Mouse (Mus musculus) neural tube, embryonic 12.5 days (tissue): ENCODE measurements around the gene Dram2. TPM values are rescaled to one million over a fixed set of nuclear protein-coding genes. Genes with fewer than 3 reads are reported as not detected.
"Not testable (repeated sequence)": the region's sequence is repeated elsewhere in the genome, so short reads cannot be mapped to it uniquely, and the experiment has no call there.

ENCODE experiments used
- ATAC-seq: fragments of 200-750 bp; cut with Nextera tagmentation; 2 replicates; pipeline ENCODE4 v1.8.0; 2017; ENCODE audit warnings: low read depth, mild to moderate bottlenecking, moderate TSS enrichment, moderate library complexity; ENCODE audit not compliant: low FRiP score
- H3K27ac ChIP-seq: fragments of 300-500 bp; sonication (generic); 2 replicates; pipeline ENCODE4 v1.5.1; 2016
- H3K27me3 ChIP-seq: fragments of 300-500 bp; sonication (generic); replicated peaks from 2 replicates; pipeline ENCODE4 v1.6.1; 2016; ENCODE audit warnings: mild to moderate bottlenecking
- H3K36me3 ChIP-seq: fragments of 300-500 bp; sonication (generic); 2 replicates; pipeline ENCODE4 v1.6.1; 2016; ENCODE audit warnings: mild to moderate bottlenecking
- H3K4me1 ChIP-seq: fragments of 300-500 bp; sonication (generic); 2 replicates; pipeline ENCODE4 v1.6.1; 2016
- H3K4me2 ChIP-seq: fragments of 300-500 bp; sonication (generic); replicated peaks from 2 replicates; pipeline ENCODE4 v1.6.1; 2016; ENCODE audit warnings: mild to moderate bottlenecking
- H3K4me3 ChIP-seq: fragments of 300-500 bp; sonication (generic); 2 replicates; pipeline ENCODE4 v1.5.1; 2016
- H3K9ac ChIP-seq: fragments of 300-500 bp; sonication (generic); 2 replicates; pipeline ENCODE4 v1.6.1; 2016; ENCODE audit warnings: mild to moderate bottlenecking
- H3K9me3 ChIP-seq: fragments of 300-500 bp; sonication (generic); 2 replicates; pipeline ENCODE4 v1.6.1; 2016; ENCODE audit warnings: mild to moderate bottlenecking
- WGBS: fragments of 180-500 bp; shearing (Covaris S2); methylation state at CpG from one replicate; pipeline ENCODE4 v1.1.7; 2016; 5-methylcytosine and 5-hydroxymethylcytosine counted together
- polyA plus RNA-seq: library from polyadenylated mRNA; unstranded; fragments of >200 nt; fragmentation: Nextera tagmentation; extraction: Ambion mirVana; gene quantifications from 2 replicates; pipeline ENCODE4 v1.2.1, GENCODE M21; 2016

Dram2 gene
- polyA plus RNA-seq, 1 experiment from 2014 or later, result 58.9 TPM

DNA sequence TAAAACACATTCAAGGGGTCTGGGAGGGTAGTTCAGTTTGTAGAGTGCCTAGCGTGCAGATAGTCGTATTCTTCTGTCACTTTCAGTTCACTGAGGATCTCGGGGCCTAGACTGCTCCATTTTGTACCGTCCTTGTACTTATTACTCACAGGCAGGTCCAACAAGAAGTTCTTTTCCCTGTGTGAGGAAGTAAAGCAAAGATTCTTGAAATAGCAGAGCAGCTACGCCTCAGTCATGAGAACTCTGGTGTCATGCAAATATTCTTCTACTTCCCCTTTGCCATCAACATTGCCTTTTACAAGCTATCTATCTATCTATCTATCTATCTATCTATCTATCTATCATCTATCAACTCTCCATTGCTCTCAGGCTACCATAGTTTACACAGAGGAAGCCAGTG is 5.8 kb downstream of the Dram2 start:
- H3K36me3 ChIP-seq, result peaks cover 25% of the 10 kb centered on the region
- no peak overlapping the region for H3K4me2 ChIP-seq
- H3K4me3 ChIP-seq, result no peak overlapping the region
- H3K27ac ChIP-seq, result no peak overlapping the region
- no peaks in the 10 kb centered on the region for H3K9me3 ChIP-seq
- H3K27me3 ChIP-seq, result no peaks in the 10 kb centered on the region
- no peaks in the 10 kb centered on the region; the same call in 1 of the 2 replicates for H3K4me1 ChIP-seq
- WGBS, result 95% methylated on average over 5 of the region's 5 CpGs
- ATAC-seq, result no peak
- no peak overlapping the region for H3K9ac ChIP-seq

DNA sequence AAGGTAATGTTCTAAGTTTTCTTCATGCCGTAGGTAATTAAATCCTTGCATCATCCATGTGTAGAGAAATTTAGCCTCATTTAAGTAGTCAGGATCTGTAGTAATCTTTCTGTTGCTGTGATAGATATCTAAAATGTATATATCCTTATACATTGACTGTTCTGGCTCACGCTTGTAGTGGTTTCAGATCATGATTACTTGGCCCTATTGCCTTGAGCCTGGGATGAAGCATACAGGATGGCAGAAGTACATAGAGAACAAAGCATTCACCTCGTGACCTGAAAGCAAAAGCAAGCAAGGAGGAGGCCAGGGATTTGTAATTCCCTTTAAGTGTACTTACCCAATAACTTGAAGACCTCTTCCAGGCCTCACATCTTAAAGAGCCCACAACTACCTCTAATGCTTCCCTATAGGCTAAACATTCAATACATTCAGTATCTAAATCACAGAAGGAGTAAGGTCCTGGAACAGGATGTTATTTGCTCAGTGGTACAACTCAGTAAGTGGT is 8.2 kb downstream of the Dram2 start:
- Histone ChIP-seq H3K4me3 (no peak overlapping the region), H3K9ac (no peak overlapping the region), H3K4me1 (no peaks in the 10 kb centered on the region), H3K36me3 (peaks cover 27% of the 10 kb centered on the region), H3K27ac (no peak overlapping the region), H3K27me3 (no peaks in the 10 kb centered on the region), H3K9me3 (no peaks in the 10 kb centered on the region), H3K4me2 (no peak overlapping the region)
- WGBS, result 88% methylated on average over 3 of the region's 3 CpGs
- no peak for ATAC-seq

- peaks cover 26% of the 10 kb centered on the region for H3K36me3 ChIP-seq
- H3K4me2 ChIP-seq, result no peak overlapping the region
- no peak for ATAC-seq
- no peaks in the 10 kb centered on the region for H3K4me1 ChIP-seq
- H3K27ac ChIP-seq, result no peak overlapping the region
- H3K9ac ChIP-seq, result no peak overlapping the region
- H3K4me3 ChIP-seq, result no peak overlapping the region
- H3K9me3 ChIP-seq, result no peaks in the 10 kb centered on the region
- H3K27me3 ChIP-seq, result no peaks in the 10 kb centered on the region
These were observed 10.7 kb downstream of the Dram2 start for GRCm38 (mm10) chr3:106558271-106558670.

DNA sequence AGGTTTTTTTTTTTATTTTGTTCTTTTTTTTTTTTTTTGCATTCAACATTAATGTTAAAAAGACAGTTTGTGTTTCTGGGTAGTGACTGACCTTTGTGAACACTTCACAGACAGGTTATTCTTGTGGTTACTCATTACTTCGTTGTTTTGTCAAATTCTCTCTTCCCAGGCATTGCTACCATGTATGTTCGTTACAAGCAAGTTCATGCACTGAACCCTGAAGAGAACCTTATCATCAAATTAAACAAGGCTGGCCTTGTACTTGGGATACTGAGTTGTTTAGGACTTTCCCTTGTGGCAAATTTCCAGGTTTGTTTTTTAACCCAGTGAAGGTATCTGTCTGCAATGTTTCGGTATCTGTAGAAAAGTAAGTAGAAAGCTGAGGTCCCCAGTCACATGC is 18.3 kb downstream of the Dram2 start:
- H3K9ac ChIP-seq, result no peak overlapping the region
- no peaks in the 10 kb centered on the region for H3K9me3 ChIP-seq
- no peak overlapping the region for H3K27ac ChIP-seq
- no peak overlapping the region for H3K4me3 ChIP-seq
- no peaks in the 10 kb centered on the region for H3K4me1 ChIP-seq
- peaks cover 12% of the 10 kb centered on the region; the same call in 1 of the 2 replicates for H3K36me3 ChIP-seq
- H3K4me2 ChIP-seq, result no peak overlapping the region
- WGBS, result 91% methylated on average over 3 of the region's 3 CpGs
- ATAC-seq, result no peak
- no peaks in the 10 kb centered on the region for H3K27me3 ChIP-seq

DNA sequence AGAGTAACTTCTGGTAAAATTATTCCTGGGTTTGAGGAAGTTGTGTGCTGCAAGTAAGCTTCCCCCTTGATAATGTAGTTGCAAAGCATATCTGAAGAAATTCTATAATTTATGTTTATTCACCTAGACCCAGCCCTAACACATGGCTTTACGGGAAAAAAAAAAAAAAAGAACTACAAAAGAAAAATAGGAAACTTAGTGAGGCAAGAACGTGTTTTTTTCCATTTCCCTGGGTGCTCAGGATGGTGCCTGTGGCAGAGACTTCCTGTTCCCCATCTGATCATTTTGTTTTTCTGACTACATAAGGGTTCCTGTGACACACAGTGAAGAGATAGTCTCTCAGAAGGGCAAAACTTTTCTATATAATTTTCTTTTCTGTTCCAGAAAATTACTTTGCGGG is 25.6 kb downstream of the Dram2 start:
- no peaks in the 10 kb centered on the region for H3K9me3 ChIP-seq
- H3K4me3 ChIP-seq, result no peak overlapping the region
- no peak for ATAC-seq
- 90% methylated on average over 3 of the region's 3 CpGs for WGBS
- H3K4me2 ChIP-seq, result no peak overlapping the region
- H3K4me1 ChIP-seq, result no peaks in the 10 kb centered on the region
- H3K9ac ChIP-seq, result no peak overlapping the region
- H3K27ac ChIP-seq, result no peak overlapping the region
- no peaks in the 10 kb centered on the region for H3K27me3 ChIP-seq
- H3K36me3 ChIP-seq, result peaks cover 8% of the 10 kb centered on the region; the same call in 1 of the 2 replicates

- no peak overlapping the region for H3K9ac ChIP-seq
- H3K4me3 ChIP-seq, result no peak overlapping the region
- no peak overlapping the region for H3K27ac ChIP-seq
- ATAC-seq, result no peak
- no peak overlapping the region for H3K4me2 ChIP-seq
- no peaks in the 10 kb centered on the region for H3K9me3 ChIP-seq
- H3K4me1 ChIP-seq, result no peaks in the 10 kb centered on the region
- 95% methylated on average over 2 of the region's 2 CpGs for WGBS
- no peaks in the 10 kb centered on the region for H3K27me3 ChIP-seq
- H3K36me3 ChIP-seq, result no peaks in the 10 kb centered on the region
These were observed 31.7 kb downstream of the Dram2 start for GRCm38 (mm10) chr3:106579296-106579695.

DNA sequence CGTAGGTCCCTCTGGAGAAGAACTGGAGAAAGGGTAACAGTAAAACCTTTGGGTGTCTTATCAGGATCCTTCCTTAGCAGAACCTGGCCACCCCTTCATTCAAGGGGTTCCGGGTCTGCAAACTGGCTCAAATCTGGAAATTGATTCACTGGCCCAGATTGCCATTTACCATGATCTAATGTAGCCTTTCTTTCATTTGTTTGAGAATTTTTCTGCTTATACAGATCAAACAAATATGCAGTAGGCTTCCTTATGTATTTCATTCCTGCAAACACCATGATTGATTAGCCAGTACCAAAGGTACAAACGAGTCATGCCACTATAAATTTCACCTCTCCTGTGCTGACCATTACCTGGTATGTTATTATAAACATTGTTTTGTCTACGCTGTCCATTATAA is 46.0 kb downstream of the Dram2 start:
- not testable (repeated sequence) for H3K36me3 ChIP-seq, H3K9ac ChIP-seq, H3K9me3 ChIP-seq, H3K4me3 ChIP-seq, H3K4me2 ChIP-seq, ATAC-seq, H3K4me1 ChIP-seq, H3K27me3 ChIP-seq, H3K27ac ChIP-seq
- WGBS, result 86% methylated on average over 4 of the region's 4 CpGs

DNA sequence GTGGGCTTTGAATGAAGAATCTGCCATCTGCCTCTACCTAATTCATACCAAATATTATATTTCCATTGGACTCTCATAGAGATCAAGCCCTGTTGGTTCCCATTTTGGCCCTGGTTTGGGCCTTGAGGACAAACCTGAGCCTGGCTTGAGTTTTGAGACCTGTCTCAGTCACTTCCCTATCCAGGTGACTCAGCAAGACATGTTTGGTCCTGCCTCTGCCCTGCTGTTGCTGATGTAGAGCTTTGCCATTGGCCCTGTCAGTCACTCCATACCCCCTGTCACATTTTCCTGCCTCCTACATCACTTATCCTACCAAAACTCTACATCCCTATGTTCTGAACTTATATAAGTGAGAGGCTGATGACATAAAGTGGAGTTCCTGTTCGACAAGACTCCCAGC is 70.5 kb downstream of the Dram2 start:
- no peak for ATAC-seq

More for the DNA sequence above, 70.5 kb downstream of the Dram2 start:
- 0 out of 2 replicates have a peak, but pooled peaks cover 5% of the 10 kb centered on the region for H3K9me3 ChIP-seq
- no peak overlapping the region for H3K4me3 ChIP-seq
- H3K9ac ChIP-seq, result no peak overlapping the region
- no peaks in the 10 kb centered on the region for H3K36me3 ChIP-seq
- 84% methylated on average over 1 of the region's 1 CpGs for WGBS
- no peaks in the 10 kb centered on the region for H3K27me3 ChIP-seq
- no peaks in the 10 kb centered on the region for H3K4me1 ChIP-seq
- H3K4me2 ChIP-seq, result no peak overlapping the region
- H3K27ac ChIP-seq, result no peak overlapping the region

Other genes with a start within 250 kb of the Dram2 start
- not detected in 2 replicates for gene Chil6, start 141.6 kb upstream of the Dram2 start, polyA plus RNA-seq
- 0.24 and 0.41 TPM in 2 replicates for gene Dennd2d, start 65.4 kb upstream of the Dram2 start, polyA plus RNA-seq
- 37.8 and 38.3 TPM in 2 replicates for gene Cept1, start within 50 bp of the Dram2 start, polyA plus RNA-seq
- gene Lrif1, start 137.2 kb downstream of the Dram2 start, polyA plus RNA-seq, result 16.6 and 21.7 TPM in 2 replicates
- gene Cd53, start 242.4 kb downstream of the Dram2 start, polyA plus RNA-seq, result 4.0 and 4.5 TPM in 2 replicates